Mouse (Mus musculus): ENCODE results near the gene Frrs1. TPM values are rescaled to one million over a fixed set of nuclear protein-coding genes. Genes with fewer than 3 reads are reported as not detected.

The Frrs1 gene
- total and polyA plus RNA-seq, 3 experiments: 2.4 to 3.6 (median 3.2) TPM

- Histone ChIP-seq H3K9ac (ENCODE audit: low read depth, low read length) (no peak overlapping the region), H3K79me2 (replicated peaks; ENCODE audit: control insufficient read depth, insufficient read depth, low read length) (no peaks in the 10 kb centered on the region), H3K36me3 (ENCODE audit: control insufficient read depth, insufficient read depth, low read length) (no peaks in the 10 kb centered on the region), H3K27me3 (ENCODE audit: control insufficient read depth, insufficient read depth, low read length) (no peaks in the 10 kb centered on the region), H3K4me1 (ENCODE audit: control insufficient read depth, insufficient read depth, low read length) (no peaks in the 10 kb centered on the region), H3K27ac (no peak overlapping the region), H3K4me3 (no peak overlapping the region)
- no peak for TF ChIP-seq POLR2A (IDR thresholded peaks at IDR 0.05; ENCODE audit: insufficient read depth, low read depth, low read length)
- TF ChIP-seq EP300 (IDR thresholded peaks at IDR 0.05; ENCODE audit: insufficient read depth, low read depth, low read length): no peak
- no peak for TF ChIP-seq CTCF (IDR thresholded peaks at IDR 0.05)
- no peak for DNase-seq
- intact Hi-C loops (cut with DNase I): no loop called here
- WGBS: 85% methylated on average over 3 of the region's 3 CpGs
These were observed 6.8 kb upstream of the Frrs1 start for GRCm38 (mm10) chr3:116852421-116852820.

GRCm38 (mm10) chr3:116857611-116858010 lies 1.7 kb upstream of the Frrs1 start:
- Histone ChIP-seq H3K4me1 (ENCODE audit: control insufficient read depth, insufficient read depth, low read length) (peaks cover 2% of the 10 kb centered on the region), H3K27me3 (ENCODE audit: control insufficient read depth, insufficient read depth, low read length) (no peaks in the 10 kb centered on the region), H3K36me3 (ENCODE audit: control insufficient read depth, insufficient read depth, low read length) (no peaks in the 10 kb centered on the region), H3K79me2 (replicated peaks; ENCODE audit: control insufficient read depth, insufficient read depth, low read length) (no peaks in the 10 kb centered on the region), H3K9ac (ENCODE audit: low read depth, low read length) (no peak overlapping the region), H3K4me3 (no peak overlapping the region), H3K27ac (no peak overlapping the region)
- 77% methylated on average over 6 of the region's 6 CpGs for WGBS
- intact Hi-C loops (cut with DNase I): no loop called here
- DNase-seq: no peak
- TF ChIP-seq CTCF (IDR thresholded peaks at IDR 0.05) (no peak), POLR2A (IDR thresholded peaks at IDR 0.05; ENCODE audit: insufficient read depth, low read depth, low read length) (no peak), EP300 (IDR thresholded peaks at IDR 0.05; ENCODE audit: insufficient read depth, low read depth, low read length) (no peak)

GRCm38 (mm10) chr3:116859752-116860151 lies 488 bp downstream of the Frrs1 start:
- no peak overlapping the region for H3K4me3 ChIP-seq
- H3K4me1 ChIP-seq (ENCODE audit: control insufficient read depth, insufficient read depth, low read length): peaks cover 4% of the 10 kb centered on the region
- no peak for DNase-seq
- H3K27ac ChIP-seq: no peak overlapping the region
- no peak for TF ChIP-seq EP300 (IDR thresholded peaks at IDR 0.05; ENCODE audit: insufficient read depth, low read depth, low read length)
- no peak for TF ChIP-seq POLR2A (IDR thresholded peaks at IDR 0.05; ENCODE audit: insufficient read depth, low read depth, low read length)
- no peak for TF ChIP-seq CTCF (IDR thresholded peaks at IDR 0.05)
- H3K79me2 ChIP-seq (replicated peaks; ENCODE audit: control insufficient read depth, insufficient read depth, low read length): no peaks in the 10 kb centered on the region
- no peaks in the 10 kb centered on the region for H3K36me3 ChIP-seq (ENCODE audit: control insufficient read depth, insufficient read depth, low read length)
- H3K27me3 ChIP-seq (ENCODE audit: control insufficient read depth, insufficient read depth, low read length): no peaks in the 10 kb centered on the region
- no peak overlapping the region for H3K9ac ChIP-seq (ENCODE audit: low read depth, low read length)
- WGBS: 64% methylated on average over 5 of the region's 5 CpGs
- intact Hi-C loops (cut with DNase I): no loop called here

GRCm38 (mm10) chr3:116860333-116861222 lies 1.3 kb downstream of the Frrs1 start:
- intact Hi-C loops (cut with DNase I): no loop called here
- WGBS: 58% methylated on average over 19 of the region's 19 CpGs
- no peaks in the 10 kb centered on the region for H3K36me3 ChIP-seq (ENCODE audit: control insufficient read depth, insufficient read depth, low read length)
- no peak overlapping the region for H3K9ac ChIP-seq (ENCODE audit: low read depth, low read length)
- no peaks in the 10 kb centered on the region for H3K27me3 ChIP-seq (ENCODE audit: control insufficient read depth, insufficient read depth, low read length)
- TF ChIP-seq CTCF (IDR thresholded peaks at IDR 0.05): no peak
- no peak for TF ChIP-seq EP300 (IDR thresholded peaks at IDR 0.05; ENCODE audit: insufficient read depth, low read depth, low read length)
- TF ChIP-seq POLR2A (IDR thresholded peaks at IDR 0.05; ENCODE audit: insufficient read depth, low read depth, low read length): no peak
- peak overlapping the region; percentile 78; the same call in 1 of the 2 replicates for H3K4me3 ChIP-seq
- H3K27ac ChIP-seq: no peak overlapping the region
- H3K79me2 ChIP-seq (replicated peaks; ENCODE audit: control insufficient read depth, insufficient read depth, low read length): no peaks in the 10 kb centered on the region
- DNase-seq: no peak
- H3K4me1 ChIP-seq (ENCODE audit: control insufficient read depth, insufficient read depth, low read length): peaks cover 5% of the 10 kb centered on the region

GRCm38 (mm10) chr3:116861223-116861539 lies 1.9 kb downstream of the Frrs1 start:
- intact Hi-C loops (cut with DNase I): no loop called here
- no peaks in the 10 kb centered on the region for H3K36me3 ChIP-seq (ENCODE audit: control insufficient read depth, insufficient read depth, low read length)
- H3K79me2 ChIP-seq (replicated peaks; ENCODE audit: control insufficient read depth, insufficient read depth, low read length): no peaks in the 10 kb centered on the region
- no peak overlapping the region; the same call in 1 of the 2 replicates for H3K27ac ChIP-seq
- 14% methylated on average over 4 of the region's 4 CpGs for WGBS
- no peaks in the 10 kb centered on the region for H3K27me3 ChIP-seq (ENCODE audit: control insufficient read depth, insufficient read depth, low read length)
- TF ChIP-seq POLR2A (IDR thresholded peaks at IDR 0.05; ENCODE audit: insufficient read depth, low read depth, low read length): no peak
- no peak for TF ChIP-seq CTCF (IDR thresholded peaks at IDR 0.05)
- no peak for TF ChIP-seq EP300 (IDR thresholded peaks at IDR 0.05; ENCODE audit: insufficient read depth, low read depth, low read length)
- peak overlapping the region; percentile 31; the same call in 1 of the 2 replicates for H3K9ac ChIP-seq (ENCODE audit: low read depth, low read length)
- H3K4me1 ChIP-seq (ENCODE audit: control insufficient read depth, insufficient read depth, low read length): peaks cover 5% of the 10 kb centered on the region
- DNase-seq: no peak
- peak overlapping the region; percentile 78 for H3K4me3 ChIP-seq

GRCm38 (mm10) chr3:116861540-116862067 lies 2.3 kb downstream of the Frrs1 start:
- TF ChIP-seq CTCF (IDR thresholded peaks at IDR 0.05) (peak; percentile 34), POLR2A (IDR thresholded peaks at IDR 0.05; ENCODE audit: insufficient read depth, low read depth, low read length) (0 out of 2 replicates have a peak, but pooled peaks have one; percentile 32), EP300 (IDR thresholded peaks at IDR 0.05; ENCODE audit: insufficient read depth, low read depth, low read length) (no peak)
- Histone ChIP-seq H3K9ac (ENCODE audit: low read depth, low read length) (peak overlapping the region; percentile 63), H3K27ac (peak overlapping the region; percentile 58), H3K4me3 (peak overlapping the region; percentile 78), H3K79me2 (replicated peaks; ENCODE audit: control insufficient read depth, insufficient read depth, low read length) (no peaks in the 10 kb centered on the region), H3K36me3 (ENCODE audit: control insufficient read depth, insufficient read depth, low read length) (no peaks in the 10 kb centered on the region), H3K4me1 (ENCODE audit: control insufficient read depth, insufficient read depth, low read length) (peaks cover 5% of the 10 kb centered on the region), H3K27me3 (ENCODE audit: control insufficient read depth, insufficient read depth, low read length) (no peaks in the 10 kb centered on the region)
- DNase-seq: peak; percentile 70 to 75
- intact Hi-C loops (cut with DNase I): no loop called here
- WGBS: 1% methylated on average over 25 of the region's 25 CpGs
